Mouse (Mus musculus) Patski (cell line): ENCODE measurements around the gene Rapgef3. TPM values are rescaled to one million over a fixed set of nuclear protein-coding genes. Genes with fewer than 3 reads are reported as not detected.

Experiments used
- ATAC-seq: fragments of 100-300 bp; one replicate; pipeline ENCODE4 v1.8.0; 2021
- CTCF ChIA-PET: fragments of 350-600 bp; sonication (Branson Sonifier 250); formaldehyde crosslinking; loops from one replicate; lab custom pipeline; 2022; ENCODE audit warnings: inconsistent platforms; lab: Charles Lee
- POLR2A ChIA-PET: fragments of 350-600 bp; sonication (Branson Sonifier 250); formaldehyde crosslinking; loops from one replicate; lab custom pipeline; 2022; ENCODE audit warnings: antibody characterized with exemption, inconsistent platforms; lab: Charles Lee
- DNase-seq: peaks from one replicate; pipeline ENCODE4 v3.0.0-alpha.2; 2011; ENCODE audit warnings: low read depth, low spot score
- H3K27me3 ChIP-seq: fragments of 371-371 bp; one replicate; pipeline ENCODE4 v1.5.1; 2021
- CTCF ChIP-seq: fragments of 100-300 bp; IDR thresholded peaks from one replicate; pipeline ENCODE4 v1.5.1; 2021
- in situ Hi-C: fragments of 300-500 bp; cut with MboI; formaldehyde crosslinking; loops from 3 replicates; pipeline ENCODE4 v1.11.1; 2018; ENCODE audit warnings: low pct_unique_long_range_greater_than_20kb, mixed read lengths
- polyA plus RNA-seq: library from polyadenylated mRNA; unstranded; gene quantifications from one replicate; pipeline ENCODE4 v1.2.3, GENCODE M21; 2021

Gene Rapgef3
- polyA plus RNA-seq, 1 experiment from 2014 or later = 22.4 TPM

GRCm38 (mm10) chr15:97778311-97779098 is 10.7 kb upstream of the Rapgef3 start, which contains the start of gene Slc48a1:
Gene Slc48a1, plus strand, starts transcription at chr15:97778520.
- H3K27me3 ChIP-seq = no peaks in the 10 kb centered on the region
- POLR2A ChIA-PET = interaction anchor here (0.8 to 1.6 kb wide), 4 partner anchors 11 to 49 kb away, joined by 3 to 6 read pairs (median 3); partner anchors contain the start of gene Rapgef3
- TF ChIP-seq CTCF = no peak
- CTCF ChIA-PET = interaction anchor here (1.0 to 3.8 kb wide), 8 partner anchors 27 to 185 kb away, joined by 3 to 23 read pairs (median 4); partner anchors contain the start of gene Tmem106c
- in situ Hi-C loops = no loop called here
- peak; percentile 22 for ATAC-seq
- no peak for DNase-seq

- no peak for ATAC-seq
- POLR2A ChIA-PET = interaction anchor here (1.0 kb wide), 1 partner anchor 52 kb away, joined by 4 read pairs; no protein-coding TSS in a partner anchor
- TF ChIP-seq CTCF = no peak
Observed at GRCm38 (mm10) chr15:97776919-97777318, 9.1 kb upstream of the Rapgef3 start.

DNA sequence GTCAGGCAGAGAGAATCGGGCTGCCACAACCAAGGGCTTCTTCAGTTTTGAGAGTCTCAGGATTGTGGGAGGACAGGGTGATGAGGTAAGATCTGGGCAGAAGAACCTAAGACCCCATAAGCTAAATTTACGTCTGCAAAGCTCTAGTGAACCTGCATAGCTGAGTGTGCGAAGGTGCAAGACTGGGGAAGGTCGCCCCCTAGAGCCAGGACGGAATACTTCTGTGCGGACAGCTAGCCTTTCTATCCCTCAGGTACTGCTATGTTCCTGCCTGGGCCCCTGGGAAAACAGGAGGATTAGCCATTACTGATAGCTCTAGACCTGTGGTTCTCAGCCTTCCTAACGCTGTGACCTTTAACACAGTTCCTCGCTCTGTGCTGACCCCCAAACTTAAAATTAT is 8.7 kb upstream of the Rapgef3 start:
- no peak for ATAC-seq
- ChIA-PET CTCF (interaction anchor here (0.7 to 3.8 kb wide), 17 partner anchors 9 to 74 kb away, joined by 3 to 23 read pairs (median 4); partner anchors contain the start of genes Hdac7 and Rapgef3), POLR2A (interaction anchor here (1.0 to 1.3 kb wide), 3 partner anchors 31 to 51 kb away, joined by 3 to 4 read pairs (median 4); no protein-coding TSS in a partner anchor)
- in situ Hi-C loops = no loop called here
- TF ChIP-seq CTCF = no peak
- no peaks in the 10 kb centered on the region for H3K27me3 ChIP-seq
- DNase-seq = no peak

More at GRCm38 (mm10) chr15:97776919-97777318, 9.1 kb upstream of the Rapgef3 start:
- H3K27me3 ChIP-seq = no peaks in the 10 kb centered on the region
- DNase-seq = no peak
- in situ Hi-C loops = no loop called here
- CTCF ChIA-PET = interaction anchor here (1.0 to 3.8 kb wide), 16 partner anchors 9 to 74 kb away, joined by 3 to 23 read pairs (median 4); partner anchors contain the start of genes Hdac7 and Rapgef3

DNA sequence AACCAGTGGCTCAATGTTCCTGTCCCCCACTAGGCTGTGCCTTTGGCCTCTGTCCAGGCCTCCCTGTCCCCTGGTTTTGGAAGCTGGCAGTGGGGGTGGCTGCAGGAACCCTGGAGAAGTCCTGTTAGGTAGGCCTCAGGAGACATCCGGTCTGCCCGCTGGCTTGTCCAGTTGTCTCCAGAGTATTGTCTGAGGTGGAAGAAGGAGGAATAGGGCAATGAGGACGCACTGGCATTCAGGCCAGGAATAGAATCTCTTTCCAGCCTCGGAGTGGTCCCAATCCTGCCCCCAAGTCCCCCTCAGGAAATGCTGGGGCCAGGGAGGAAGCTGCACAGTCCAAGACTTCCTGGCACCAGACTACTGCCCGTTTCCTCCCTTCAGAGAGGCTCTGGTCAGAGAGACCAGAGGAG is 6.2 kb upstream of the Rapgef3 start:
- DNase-seq = no peak
- no peak for TF ChIP-seq CTCF
- no peaks in the 10 kb centered on the region for H3K27me3 ChIP-seq
- ChIA-PET CTCF (interaction anchor here (1.1 to 2.0 kb wide), 4 partner anchors 10 to 58 kb away, joined by 3 to 6 read pairs (median 4); no protein-coding TSS in a partner anchor), POLR2A (interaction anchor here (0.9 kb wide), 1 partner anchor 24 kb away, joined by 3 read pairs; no protein-coding TSS in a partner anchor)
- no peak for ATAC-seq
- in situ Hi-C loops = no loop called here

DNA sequence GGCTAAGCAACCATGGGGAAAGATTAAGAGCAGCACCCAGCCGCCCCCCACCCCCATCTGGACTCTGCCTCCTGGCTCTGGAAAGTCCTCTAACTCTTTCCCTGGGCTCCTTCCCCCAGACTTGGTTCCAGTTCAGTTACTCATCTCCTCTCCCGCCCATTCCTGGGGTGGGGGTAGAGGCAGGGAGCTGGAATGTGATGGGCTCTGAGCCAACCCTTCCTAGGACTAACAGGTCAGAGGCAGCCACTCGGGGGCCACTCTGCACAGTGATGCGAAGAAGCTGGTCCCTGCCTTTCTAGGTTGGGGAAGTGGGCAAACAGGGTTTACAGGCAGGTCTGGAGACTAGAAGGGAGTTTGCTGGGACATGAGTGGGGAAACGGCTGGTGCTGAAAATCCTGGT is 5.3 kb upstream of the Rapgef3 start:
- H3K27me3 ChIP-seq = no peaks in the 10 kb centered on the region
- ChIA-PET POLR2A (interaction anchor here (0.6 to 0.7 kb wide), 3 partner anchors 18 to 248 kb away, joined by 3 read pairs; no protein-coding TSS in a partner anchor), CTCF (interaction anchor here (1.1 to 2.0 kb wide), 5 partner anchors 11 to 57 kb away, joined by 3 to 6 read pairs (median 4); no protein-coding TSS in a partner anchor)
- ATAC-seq = peak; percentile 87
- no peak for TF ChIP-seq CTCF
- DNase-seq = peak; percentile 96
- in situ Hi-C loops = no loop called here

GRCm38 (mm10) chr15:97770280-97770679 is 2.5 kb upstream of the Rapgef3 start:
- no peak for TF ChIP-seq CTCF
- ChIA-PET CTCF (interaction anchor here (1.7 to 2.2 kb wide), 2 partner anchors 9 to 80 kb away, joined by 4 to 5 read pairs; no protein-coding TSS in a partner anchor), POLR2A (interaction anchor here (1.4 kb wide), 1 partner anchor 10 kb away, joined by 3 read pairs; no protein-coding TSS in a partner anchor)
- ATAC-seq (no peak), DNase-seq (no peak)
- no peaks in the 10 kb centered on the region for H3K27me3 ChIP-seq
- in situ Hi-C loops = no loop called here

DNA sequence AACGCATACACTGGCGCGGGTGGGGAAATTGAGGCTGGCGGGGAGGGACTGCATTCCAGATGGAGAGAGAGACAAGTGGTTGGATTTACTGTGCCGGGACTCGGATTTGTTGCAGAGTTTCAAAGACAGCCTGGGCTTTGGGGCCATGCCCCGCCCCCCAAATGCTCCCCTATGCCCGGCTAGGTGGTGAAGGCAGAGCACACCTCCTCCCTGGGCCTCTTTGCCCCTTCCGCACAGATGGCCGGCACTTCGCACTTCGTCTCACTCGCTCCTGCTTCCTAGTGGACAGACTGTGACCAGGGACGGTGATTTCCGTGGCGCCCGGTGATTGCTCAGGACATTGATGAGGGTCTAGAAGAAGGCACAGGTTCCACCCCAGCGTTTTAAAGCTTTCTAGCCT is 420 bp upstream of the Rapgef3 start:
- ChIA-PET CTCF (interaction anchor here (0.8 to 1.6 kb wide), 3 partner anchors 14 to 184 kb away, joined by 3 to 4 read pairs (median 4); no protein-coding TSS in a partner anchor), POLR2A (interaction anchor here (0.7 kb wide), 1 partner anchor 11 kb away, joined by 4 read pairs; no protein-coding TSS in a partner anchor)
- H3K27me3 ChIP-seq = no peaks in the 10 kb centered on the region
- ATAC-seq (no peak), DNase-seq (no peak)
- no peak for TF ChIP-seq CTCF
- in situ Hi-C loops = no loop called here

- POLR2A ChIA-PET = interaction anchor here (1.0 to 1.2 kb wide), 2 partner anchors 12 to 58 kb away, joined by 3 read pairs; no protein-coding TSS in a partner anchor
- CTCF ChIA-PET = interaction anchor here (0.9 to 1.8 kb wide), 8 partner anchors 8 to 185 kb away, joined by 3 to 7 read pairs (median 4); no protein-coding TSS in a partner anchor
- H3K27me3 ChIP-seq = no peaks in the 10 kb centered on the region
- in situ Hi-C loops = no loop called here
- ATAC-seq (no peak), DNase-seq (no peak)
- TF ChIP-seq CTCF = no peak
Observed at GRCm38 (mm10) chr15:97766594-97767279, 1.0 kb downstream of the Rapgef3 start.

GRCm38 (mm10) chr15:97766194-97766593 is 1.6 kb downstream of the Rapgef3 start:
- in situ Hi-C loops = no loop called here
- no peak for ATAC-seq

More at GRCm38 (mm10) chr15:97766194-97766593, 1.6 kb downstream of the Rapgef3 start:
- no peaks in the 10 kb centered on the region for H3K27me3 ChIP-seq
- CTCF ChIA-PET = interaction anchor here (1.7 to 1.8 kb wide), 2 partner anchors 10 to 48 kb away, joined by 6 to 7 read pairs; no protein-coding TSS in a partner anchor
- TF ChIP-seq CTCF = no peak
- POLR2A ChIA-PET = no interaction called here
- DNase-seq = no peak
